Mouse (Mus musculus) Patski (cell line): ENCODE measurements around the gene Gm16867. TPM values are rescaled to one million over a fixed set of nuclear protein-coding genes. Genes with fewer than 3 reads are reported as not detected.
"Not testable (repeated sequence)": the region's sequence is repeated elsewhere in the genome, so short reads cannot be mapped to it uniquely, and the experiment has no call there.

Source experiments
- ATAC-seq: fragments of 100-300 bp; one replicate; pipeline ENCODE4 v1.8.0; 2021
- CTCF ChIA-PET: fragments of 350-600 bp; sonication (Branson Sonifier 250); formaldehyde crosslinking; loops from one replicate; lab custom pipeline; 2022; ENCODE audit warnings: inconsistent platforms; lab: Charles Lee
- POLR2A ChIA-PET: fragments of 350-600 bp; sonication (Branson Sonifier 250); formaldehyde crosslinking; loops from one replicate; lab custom pipeline; 2022; ENCODE audit warnings: antibody characterized with exemption, inconsistent platforms; lab: Charles Lee
- DNase-seq: peaks from one replicate; pipeline ENCODE4 v3.0.0-alpha.2; 2011; ENCODE audit warnings: low read depth, low spot score
- H3K27me3 ChIP-seq: fragments of 371-371 bp; one replicate; pipeline ENCODE4 v1.5.1; 2021
- in situ Hi-C: fragments of 300-500 bp; cut with MboI; formaldehyde crosslinking; loops from 3 replicates; pipeline ENCODE4 v1.11.1; 2018; ENCODE audit warnings: low pct_unique_long_range_greater_than_20kb, mixed read lengths
- polyA plus RNA-seq: library from polyadenylated mRNA; unstranded; gene quantifications from one replicate; pipeline ENCODE4 v1.2.3, GENCODE M21; 2021

Gm16867 gene
- polyA plus RNA-seq, 1 experiment from 2014 or later: 0.06 TPM

DNA sequence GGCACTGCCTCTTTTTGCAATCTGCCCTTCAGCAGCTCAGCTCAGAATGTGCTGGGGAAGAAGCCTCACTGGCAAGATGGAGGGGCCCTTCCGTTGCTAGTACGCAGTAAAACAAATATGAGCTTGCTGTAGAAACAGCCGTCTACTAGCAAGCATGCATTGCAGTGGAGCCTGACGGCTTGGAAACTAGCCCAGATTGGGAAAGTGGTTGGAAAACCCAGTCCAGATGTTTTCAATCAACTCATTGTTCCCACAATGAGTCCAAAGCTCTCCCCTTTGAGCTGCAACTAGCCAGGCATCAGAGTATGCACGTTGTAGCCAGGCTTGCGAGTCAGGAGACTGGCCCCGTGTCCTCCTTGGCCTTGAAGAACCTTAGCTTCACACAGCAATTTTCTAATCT, 82.2 kb downstream of the Gm16867 start:
- in situ Hi-C loops, CTCF ChIA-PET, POLR2A ChIA-PET, H3K27me3 ChIP-seq, DNase-seq, ATAC-seq: not testable (repeated sequence)

DNA sequence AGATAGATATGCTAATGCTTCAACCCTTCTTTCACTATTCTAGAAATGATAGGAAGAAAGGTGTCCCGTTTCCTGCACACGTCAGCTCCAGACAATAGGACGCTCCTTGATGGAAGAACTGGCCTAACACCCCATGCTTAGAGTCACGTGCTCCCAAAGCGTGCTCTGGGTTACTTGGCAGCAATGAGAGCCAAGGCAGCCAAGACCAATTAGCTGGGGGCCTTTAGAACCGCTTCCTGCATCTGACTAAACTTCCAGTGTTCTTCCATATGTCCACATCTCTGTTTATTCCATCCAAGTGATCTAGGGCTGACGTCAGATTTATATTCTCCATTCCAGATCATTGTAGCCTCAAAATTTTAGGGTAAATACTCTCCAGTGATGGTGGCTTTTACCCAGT, 85.6 kb downstream of the Gm16867 start:
- ATAC-seq, H3K27me3 ChIP-seq, CTCF ChIA-PET, DNase-seq, in situ Hi-C loops, POLR2A ChIA-PET: not testable (repeated sequence)

Other genes with a start within 250 kb of the Gm16867 start
- gene Synb, start 209.1 kb downstream of the Gm16867 start, polyA plus RNA-seq: not detected
- gene Gm27179, start 9.2 kb upstream of the Gm16867 start, polyA plus RNA-seq: not detected
- gene Entpd4b, start 52.1 kb upstream of the Gm16867 start, polyA plus RNA-seq: 25.8 TPM